Mouse (Mus musculus) forebrain, embryonic 13.5 days (tissue): ENCODE data around the gene Retreg1. TPM values are rescaled to one million over a fixed set of nuclear protein-coding genes. Genes with fewer than 3 reads are reported as not detected.

Source experiments
- ATAC-seq: fragments of 200-750 bp; cut with Nextera tagmentation; 2 replicates; pipeline ENCODE4 v1.8.0; 2017
- H3K27ac ChIP-seq: fragments of 300-500 bp; sonication (generic); 2 replicates; pipeline ENCODE4 v1.5.1; 2015; ENCODE audit warnings: inconsistent platforms, mild to moderate bottlenecking, moderate library complexity
- H3K27me3 ChIP-seq: fragments of 300-500 bp; sonication (generic); 2 replicates; pipeline ENCODE4 v1.6.1; 2015; ENCODE audit warnings: mild to moderate bottlenecking, inconsistent platforms
- H3K36me3 ChIP-seq: fragments of 300-500 bp; sonication (generic); 2 replicates; pipeline ENCODE4 v1.6.1; 2015; ENCODE audit warnings: mild to moderate bottlenecking, inconsistent platforms; ENCODE audit not compliant: poor library complexity, severe bottlenecking
- H3K4me1 ChIP-seq: fragments of 300-500 bp; sonication (generic); 2 replicates; pipeline ENCODE4 v1.6.1; 2015; ENCODE audit warnings: inconsistent platforms
- H3K4me2 ChIP-seq: fragments of 300-500 bp; sonication (generic); 2 replicates; pipeline ENCODE4 v1.6.1; 2015; ENCODE audit warnings: inconsistent platforms, mild to moderate bottlenecking, moderate library complexity
- H3K4me3 ChIP-seq: fragments of 300-500 bp; sonication (generic); 2 replicates; pipeline ENCODE4 v1.5.1; 2015; ENCODE audit warnings: mild to moderate bottlenecking, inconsistent platforms
- H3K9ac ChIP-seq: fragments of 300-500 bp; sonication (generic); 2 replicates; pipeline ENCODE4 v1.6.1; 2015; ENCODE audit warnings: mild to moderate bottlenecking, inconsistent platforms
- H3K9me3 ChIP-seq: fragments of 300-500 bp; sonication (generic); replicated peaks from 2 replicates; pipeline ENCODE4 v1.6.1; 2016; ENCODE audit warnings: inconsistent platforms
- WGBS: fragments of 180-500 bp; shearing (Covaris S2); methylation state at CpG from one replicate; pipeline ENCODE4 v1.1.7; 2015; 5-methylcytosine and 5-hydroxymethylcytosine counted together
- polyA plus RNA-seq: library from polyadenylated mRNA; unstranded; fragments of >200 nt; fragmentation: Nextera tagmentation; extraction: Ambion mirVana; gene quantifications from 2 replicates; pipeline ENCODE4 v1.2.1, GENCODE M21; 2015

Retreg1 gene
- polyA plus RNA-seq, 1 experiment from 2014 or later = 3.5 TPM

DNA sequence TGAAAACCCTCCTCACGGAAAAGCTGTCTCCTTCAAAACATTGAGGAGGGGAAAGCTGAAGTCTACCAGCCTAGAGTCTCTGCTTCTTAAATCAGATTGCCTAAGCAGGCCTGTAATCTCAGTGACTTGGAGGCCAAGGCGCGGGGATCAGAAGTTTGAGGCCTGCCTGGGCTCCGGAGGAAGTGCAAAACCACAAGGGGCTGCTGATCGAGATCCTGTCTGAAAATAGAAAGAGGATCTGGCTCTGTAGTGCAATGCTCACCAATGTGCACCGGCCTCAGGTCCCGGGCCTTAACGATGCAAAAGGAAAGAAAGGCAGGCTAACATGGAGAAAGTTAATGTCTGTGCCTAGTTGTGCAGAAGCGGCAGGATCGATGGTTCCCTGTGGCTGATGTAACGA lies 48.6 kb downstream of the Retreg1 start:
- H3K27ac ChIP-seq = no peak overlapping the region
- no peaks in the 10 kb centered on the region for H3K27me3 ChIP-seq
- H3K9ac ChIP-seq = no peak overlapping the region
- H3K4me1 ChIP-seq = no peaks in the 10 kb centered on the region
- H3K4me2 ChIP-seq = no peak overlapping the region
- H3K9me3 ChIP-seq = no peaks in the 10 kb centered on the region
- H3K4me3 ChIP-seq = no peak overlapping the region
- ATAC-seq = no peak
- no peaks in the 10 kb centered on the region for H3K36me3 ChIP-seq
- WGBS = 69% methylated on average over 11 of the region's 11 CpGs

DNA sequence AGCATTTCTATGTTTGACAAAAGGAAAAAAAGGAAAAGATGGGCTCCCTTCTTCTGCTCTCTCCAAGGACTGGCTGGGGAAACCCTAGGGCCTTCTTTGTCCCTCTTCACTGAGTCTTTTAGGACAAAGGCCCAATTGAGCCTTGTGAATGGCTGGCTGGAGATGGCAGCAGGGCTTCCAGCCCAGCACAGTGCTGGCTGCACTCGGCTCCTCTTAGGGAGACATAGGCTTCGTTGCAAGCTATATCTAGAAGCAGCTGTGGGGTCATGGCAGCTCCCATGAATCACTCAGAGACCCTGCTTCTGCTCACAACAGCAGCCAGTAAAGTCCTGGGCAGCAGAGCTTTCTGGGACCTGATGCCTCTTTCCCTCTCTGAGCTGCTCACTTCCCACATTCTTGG lies 50.3 kb downstream of the Retreg1 start:
- Histone ChIP-seq H3K9me3 (no peaks in the 10 kb centered on the region), H3K27ac (no peak overlapping the region), H3K4me1 (no peaks in the 10 kb centered on the region), H3K4me3 (no peak overlapping the region), H3K9ac (no peak overlapping the region), H3K4me2 (no peak overlapping the region), H3K36me3 (no peaks in the 10 kb centered on the region), H3K27me3 (no peaks in the 10 kb centered on the region)
- WGBS = 25% methylated on average over 2 of the region's 2 CpGs
- no peak for ATAC-seq

DNA sequence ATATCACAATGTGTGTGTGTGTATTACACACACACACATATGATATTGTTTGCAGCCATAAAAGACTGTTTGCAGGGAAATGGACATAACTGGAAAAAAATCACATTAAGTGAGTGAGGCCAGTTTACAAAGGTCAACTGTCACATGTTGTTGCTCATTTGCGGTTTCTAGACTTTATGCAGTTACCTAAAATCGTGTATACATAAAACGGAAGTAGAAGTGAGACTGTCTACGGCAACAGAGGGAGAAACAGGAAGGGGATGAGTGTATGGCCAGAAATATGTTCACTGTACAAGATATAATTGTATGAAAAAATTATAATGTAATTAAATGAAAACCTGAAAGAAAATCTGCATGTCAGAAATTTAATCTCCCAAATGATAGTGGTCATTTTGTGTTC lies 53.8 kb downstream of the Retreg1 start:
- no peaks in the 10 kb centered on the region for H3K27me3 ChIP-seq
- peaks cover 5% of the 10 kb centered on the region; the same call in 1 of the 2 replicates for H3K4me1 ChIP-seq
- ATAC-seq = no peak
- no peak overlapping the region for H3K9ac ChIP-seq
- no peak overlapping the region for H3K4me2 ChIP-seq
- H3K4me3 ChIP-seq = no peak overlapping the region
- 96% methylated on average over 4 of the region's 4 CpGs for WGBS
- H3K36me3 ChIP-seq = no peaks in the 10 kb centered on the region
- no peak overlapping the region for H3K27ac ChIP-seq
- H3K9me3 ChIP-seq = no peaks in the 10 kb centered on the region

DNA sequence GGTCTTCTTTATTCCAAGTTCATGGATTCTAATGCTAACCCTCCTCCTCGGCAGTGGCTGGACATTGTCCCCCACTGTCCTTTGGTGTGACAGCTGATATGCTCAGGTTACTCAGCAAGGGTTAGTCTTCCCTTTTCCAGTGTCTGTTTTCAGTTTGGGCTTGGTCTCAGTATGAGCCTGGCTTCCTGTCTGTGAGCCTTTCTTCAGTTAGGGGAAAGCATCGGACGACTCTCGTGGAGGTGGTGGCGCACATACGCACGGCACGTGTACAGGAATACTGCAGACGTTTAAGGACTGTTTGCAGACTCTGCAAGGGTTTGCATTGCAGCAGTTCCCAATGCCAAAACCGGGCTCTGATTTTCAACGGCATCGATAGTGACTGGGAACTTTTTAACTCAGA lies 54.6 kb downstream of the Retreg1 start:
- Histone ChIP-seq H3K9ac (no peak overlapping the region), H3K36me3 (no peaks in the 10 kb centered on the region), H3K27me3 (no peaks in the 10 kb centered on the region), H3K9me3 (no peaks in the 10 kb centered on the region), H3K4me3 (no peak overlapping the region), H3K4me1 (peaks cover 5% of the 10 kb centered on the region; the same call in 1 of the 2 replicates), H3K27ac (no peak overlapping the region), H3K4me2 (no peak overlapping the region)
- no peak for ATAC-seq
- WGBS = 89% methylated on average over 12 of the region's 12 CpGs

DNA sequence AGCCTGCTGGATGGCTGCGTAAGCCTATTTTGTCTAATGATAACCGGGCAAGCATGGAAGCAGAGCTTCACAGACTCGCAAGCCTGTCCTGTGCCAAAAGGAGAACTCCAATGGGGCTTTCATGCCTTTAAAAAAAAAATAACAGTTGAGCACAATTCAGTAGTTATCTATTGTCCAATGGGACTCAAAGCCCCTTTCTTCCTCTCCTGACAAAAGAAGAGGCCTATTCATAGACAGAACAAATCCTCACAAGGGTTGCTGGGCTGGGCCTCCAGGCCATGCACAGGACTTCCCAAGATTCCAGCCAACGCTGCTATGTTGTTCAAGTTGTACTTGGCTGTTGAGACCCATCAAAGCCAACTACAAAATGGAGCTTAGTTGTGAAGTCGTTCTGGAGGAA lies 56.0 kb downstream of the Retreg1 start:
- Histone ChIP-seq H3K27ac (no peak overlapping the region), H3K4me3 (no peak overlapping the region), H3K4me2 (no peak overlapping the region), H3K36me3 (no peaks in the 10 kb centered on the region), H3K27me3 (no peaks in the 10 kb centered on the region), H3K4me1 (peaks cover 5% of the 10 kb centered on the region; the same call in 1 of the 2 replicates), H3K9ac (no peak overlapping the region), H3K9me3 (no peaks in the 10 kb centered on the region)
- no peak for ATAC-seq
- 28% methylated on average over 5 of the region's 5 CpGs for WGBS

DNA sequence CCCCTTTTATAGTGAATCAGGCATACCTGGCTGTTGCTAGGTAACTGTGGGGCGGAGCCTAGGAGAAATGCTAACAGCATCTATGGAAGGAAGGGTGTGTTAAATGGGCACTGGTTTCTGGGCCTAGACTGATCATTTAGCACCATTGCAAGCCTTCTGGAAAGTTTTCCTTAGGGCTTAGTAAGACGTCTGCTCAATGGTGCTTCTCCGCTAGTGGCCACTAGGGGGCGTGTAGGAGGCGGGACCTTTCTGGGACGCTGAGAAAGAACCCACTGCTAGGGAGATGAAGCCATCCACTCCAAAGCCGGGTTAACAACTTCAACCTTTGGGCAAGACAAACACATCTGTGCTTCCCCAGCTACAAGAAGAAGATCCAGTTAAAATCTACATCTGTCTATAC lies 57.6 kb downstream of the Retreg1 start:
- no peak overlapping the region for H3K4me3 ChIP-seq
- H3K9ac ChIP-seq = no peak overlapping the region
- H3K27me3 ChIP-seq = no peaks in the 10 kb centered on the region
- H3K4me1 ChIP-seq = peaks cover 5% of the 10 kb centered on the region; the same call in 1 of the 2 replicates
- WGBS = 8% methylated on average over 7 of the region's 7 CpGs
- H3K27ac ChIP-seq = no peak overlapping the region
- no peaks in the 10 kb centered on the region for H3K9me3 ChIP-seq
- peak; percentile 31; the same call in 1 of the 2 replicates for ATAC-seq
- no peak overlapping the region for H3K4me2 ChIP-seq
- H3K36me3 ChIP-seq = no peaks in the 10 kb centered on the region

DNA sequence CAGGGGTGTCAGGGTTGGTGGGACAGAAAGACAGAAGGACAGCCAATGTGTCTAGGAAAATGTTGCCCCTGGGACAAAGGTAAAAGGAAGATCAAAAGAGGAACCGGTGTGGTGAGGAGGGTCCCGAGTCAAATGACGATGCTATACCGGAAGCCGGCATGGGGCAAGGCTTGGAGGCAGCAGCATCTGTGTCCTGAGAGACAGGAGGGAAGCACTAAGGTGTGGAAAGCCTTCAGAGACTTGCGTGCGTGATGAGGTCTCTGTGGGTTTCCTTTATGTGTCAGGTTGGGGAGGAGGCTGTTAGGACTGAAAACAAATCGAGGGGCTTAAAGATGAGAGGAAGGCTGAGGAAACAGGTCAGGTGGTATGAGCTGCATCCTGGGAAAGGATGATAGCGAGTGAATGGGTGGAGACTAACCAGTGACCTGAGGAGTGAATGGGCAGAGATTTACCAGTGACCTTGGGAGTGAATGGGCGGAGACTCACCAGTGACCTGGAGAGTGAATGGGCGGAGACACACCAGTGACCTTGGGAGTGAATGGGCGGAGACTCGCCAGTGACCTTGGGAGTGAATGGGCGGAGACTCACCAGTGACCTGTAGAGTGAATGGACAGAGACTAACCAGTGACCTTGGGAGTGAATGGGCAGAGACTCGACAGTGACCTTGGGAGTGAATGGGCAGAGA lies 60.1 kb downstream of the Retreg1 start:
- H3K4me3 ChIP-seq = no peak overlapping the region
- ATAC-seq = no peak
- no peak overlapping the region for H3K4me2 ChIP-seq
- H3K9me3 ChIP-seq = no peaks in the 10 kb centered on the region
- WGBS = 92% methylated on average over 15 of the region's 15 CpGs
- H3K27me3 ChIP-seq = no peaks in the 10 kb centered on the region
- no peak overlapping the region for H3K27ac ChIP-seq
- H3K36me3 ChIP-seq = no peaks in the 10 kb centered on the region
- H3K4me1 ChIP-seq = peaks cover 5% of the 10 kb centered on the region; the same call in 1 of the 2 replicates
- H3K9ac ChIP-seq = no peak overlapping the region

DNA sequence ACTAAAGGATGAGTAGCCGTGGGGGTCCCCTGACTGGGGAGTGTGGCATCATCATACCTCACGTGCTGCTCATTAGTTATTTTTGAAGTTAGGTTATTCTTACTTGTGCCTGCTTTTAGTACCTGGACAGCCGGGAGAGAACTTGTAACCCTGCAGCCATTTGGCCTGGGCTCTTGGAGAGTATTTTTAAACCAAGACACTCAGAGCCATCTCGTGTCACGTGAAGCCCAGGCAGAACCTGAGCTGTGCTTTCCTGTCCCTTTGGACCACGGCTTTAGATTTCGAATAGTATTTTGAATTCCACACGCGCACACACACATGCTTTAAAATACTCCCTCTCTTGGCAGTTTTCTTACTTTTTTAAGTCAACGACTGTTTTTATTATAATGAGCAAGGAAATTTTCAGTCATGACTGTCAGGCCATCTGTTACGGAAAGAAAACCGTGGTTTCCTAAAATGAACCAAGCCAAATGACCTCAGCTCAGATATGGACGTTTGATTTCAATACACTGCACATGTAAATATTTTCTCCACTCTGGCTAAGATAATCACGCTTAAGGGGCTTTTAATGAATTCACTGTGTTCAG lies 61.5 kb downstream of the Retreg1 start:
- peak; percentile 20; the same call in 1 of the 2 replicates for ATAC-seq
- no peak overlapping the region for H3K27ac ChIP-seq
- no peaks in the 10 kb centered on the region for H3K9me3 ChIP-seq
- no peaks in the 10 kb centered on the region for H3K4me1 ChIP-seq
- H3K27me3 ChIP-seq = no peaks in the 10 kb centered on the region
- no peak overlapping the region for H3K4me3 ChIP-seq
- H3K4me2 ChIP-seq = no peak overlapping the region
- 83% methylated on average over 14 of the region's 14 CpGs for WGBS
- no peak overlapping the region for H3K9ac ChIP-seq
- no peaks in the 10 kb centered on the region for H3K36me3 ChIP-seq

DNA sequence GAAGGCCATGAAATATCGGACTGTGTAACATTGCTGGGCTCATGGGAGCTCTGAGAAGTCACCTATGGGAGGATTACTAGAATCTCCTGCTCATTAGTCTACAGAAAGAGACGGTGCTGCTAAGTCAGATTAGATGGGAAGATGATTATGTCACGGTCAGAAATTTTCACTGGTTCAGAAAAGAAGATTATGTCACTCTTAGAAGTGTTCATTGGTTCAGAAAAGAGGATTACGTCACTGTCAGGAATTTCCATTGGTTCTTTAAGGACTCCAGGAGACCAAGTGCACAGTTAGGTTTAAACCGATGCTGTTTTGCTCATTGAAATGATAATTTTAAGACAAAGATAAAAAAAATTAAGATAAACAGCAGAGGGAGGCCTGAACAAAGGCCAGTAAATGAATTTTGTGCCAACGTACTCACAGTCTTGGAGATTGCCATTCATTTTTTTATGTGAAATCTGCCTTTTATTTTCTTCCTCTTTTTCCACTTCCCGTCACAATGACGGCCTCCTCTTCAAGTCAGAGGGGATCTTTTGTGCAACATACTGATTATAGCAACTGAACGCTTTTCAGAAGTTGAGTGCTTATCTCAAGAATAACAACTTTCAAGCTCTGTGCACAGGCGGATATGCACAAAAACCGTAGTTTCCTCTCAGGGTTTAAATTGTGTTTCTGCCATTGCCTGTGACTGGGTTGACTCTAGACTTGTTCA lies 67.0 kb downstream of the Retreg1 start:
- H3K27me3 ChIP-seq = no peaks in the 10 kb centered on the region
- ATAC-seq = peak; percentile 76
- 0 out of 2 replicates have a peak overlapping the region, but pooled peaks have one; percentile 4 for H3K4me2 ChIP-seq
- no peak overlapping the region for H3K4me3 ChIP-seq
- H3K9ac ChIP-seq = no peak overlapping the region
- H3K27ac ChIP-seq = no peak overlapping the region
- peaks cover 8% of the 10 kb centered on the region for H3K4me1 ChIP-seq
- H3K9me3 ChIP-seq = no peaks in the 10 kb centered on the region
- no peaks in the 10 kb centered on the region for H3K36me3 ChIP-seq
- 31% methylated on average over 11 of the region's 11 CpGs for WGBS

DNA sequence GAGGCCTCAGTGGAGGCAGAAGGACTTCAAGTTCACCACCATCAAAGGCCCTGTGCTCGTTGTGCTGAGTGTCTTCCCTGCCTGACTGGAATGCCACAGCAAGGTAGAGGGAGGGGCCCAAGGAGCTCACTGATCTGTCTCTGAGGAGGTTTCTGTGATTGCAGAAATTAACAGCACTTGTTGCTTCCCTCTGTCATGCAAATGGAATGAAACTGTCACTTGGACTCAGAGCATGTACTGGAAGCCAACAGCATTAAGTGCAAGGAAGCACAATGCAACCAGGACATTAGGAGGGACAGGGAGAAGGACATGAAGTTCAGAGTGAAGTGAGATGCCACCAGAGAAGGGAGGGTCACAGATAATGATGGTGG lies 67.5 kb downstream of the Retreg1 start:
- Histone ChIP-seq H3K27me3 (no peaks in the 10 kb centered on the region), H3K4me2 (0 out of 2 replicates have a peak overlapping the region, but pooled peaks have one; percentile 4), H3K9me3 (no peaks in the 10 kb centered on the region), H3K27ac (no peak overlapping the region), H3K9ac (no peak overlapping the region), H3K36me3 (no peaks in the 10 kb centered on the region), H3K4me3 (no peak overlapping the region), H3K4me1 (peaks cover 8% of the 10 kb centered on the region)
- 0 out of 2 replicates have a peak, but pooled peaks have one; percentile 17 for ATAC-seq
- 15% methylated on average over 1 of the region's 1 CpGs for WGBS

DNA sequence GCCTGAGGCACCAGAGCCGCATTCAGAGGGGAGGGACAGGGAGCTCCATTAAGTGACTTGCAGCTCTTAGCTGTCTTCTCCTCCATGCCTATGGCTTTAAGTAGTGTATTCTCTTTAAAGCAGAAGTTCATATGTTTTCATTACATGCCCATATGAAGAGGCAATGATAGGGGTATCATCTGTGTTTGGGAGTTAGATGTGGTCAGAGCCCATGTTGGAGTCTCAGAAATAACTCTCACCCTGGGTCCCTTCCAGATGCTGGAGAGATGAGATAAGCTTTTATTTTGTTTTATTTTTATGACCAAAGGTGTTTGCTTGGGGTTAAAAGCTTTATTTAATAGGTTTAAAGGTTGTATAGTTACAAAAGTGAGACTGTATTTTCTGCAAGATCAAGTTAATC lies 67.9 kb downstream of the Retreg1 start:
- no peak overlapping the region for H3K4me2 ChIP-seq

DNA sequence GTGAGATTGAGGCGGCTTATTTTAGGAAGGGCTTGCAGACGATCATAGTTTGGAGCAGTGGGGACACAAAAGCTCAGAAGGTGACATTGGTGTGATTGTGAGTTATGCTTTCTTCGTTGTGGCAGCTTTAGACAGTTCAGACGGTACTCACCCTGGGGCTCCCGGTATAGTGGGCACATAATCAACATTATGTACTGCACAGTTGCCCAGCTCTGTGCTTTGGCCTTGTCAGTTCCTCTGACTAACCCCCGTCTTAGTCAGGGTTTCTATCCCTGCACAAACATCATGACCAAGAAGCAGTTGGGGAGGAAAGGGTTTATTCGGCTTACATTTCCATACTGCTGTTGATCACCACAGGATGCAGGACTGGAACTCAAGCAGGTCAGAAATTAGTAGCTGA lies 69.9 kb downstream of the Retreg1 start:
- H3K9ac ChIP-seq = no peak overlapping the region
- H3K27me3 ChIP-seq = no peaks in the 10 kb centered on the region
- H3K4me3 ChIP-seq = no peak overlapping the region
- no peak overlapping the region for H3K27ac ChIP-seq
- no peaks in the 10 kb centered on the region for H3K9me3 ChIP-seq
- no peak for ATAC-seq
- no peaks in the 10 kb centered on the region for H3K36me3 ChIP-seq
- no peak overlapping the region for H3K4me2 ChIP-seq
- H3K4me1 ChIP-seq = peaks cover 8% of the 10 kb centered on the region
- WGBS = 88% methylated on average over 7 of the region's 7 CpGs

More for the DNA sequence above, 67.9 kb downstream of the Retreg1 start:
- ATAC-seq = no peak
- H3K36me3 ChIP-seq = no peaks in the 10 kb centered on the region
- no peak overlapping the region for H3K27ac ChIP-seq
- no peak overlapping the region for H3K9ac ChIP-seq
- no peaks in the 10 kb centered on the region for H3K27me3 ChIP-seq
- WGBS = 91% methylated on average over 1 of the region's 1 CpGs
- H3K4me1 ChIP-seq = peaks cover 8% of the 10 kb centered on the region
- H3K4me3 ChIP-seq = no peak overlapping the region
- no peaks in the 10 kb centered on the region for H3K9me3 ChIP-seq
